Mouse (Mus musculus): ENCODE measurements around the gene Ddx27.

- TF ChIP-seq CTCF (IDR thresholded peaks at IDR 0.05; ENCODE audit: insufficient read depth, low read length) (no peak), POLR2A (IDR thresholded peaks at IDR 0.05; ENCODE audit: borderline replicate concordance, extremely low read depth, low read depth, low read length) (no peak)
These were observed 40.7 kb upstream of the Ddx27 start for GRCm38 (mm10) chr2:166974177-166974872.
